Mouse (Mus musculus) frontal cortex, adult (tissue): ENCODE measurements at regions not wholly inside any gene's neighbourhood (a gene's known extent, or its start where the extent isn't known, plus 50 kb on each side); places are given as distances from the start of the nearest gene placed in this dataset.

Source experiments
- ATAC-seq: cut with Nextera tagmentation; 2 replicates; pipeline ENCODE4 v1.9.2; 2017; ENCODE audit warnings: mild to moderate bottlenecking, moderate library complexity, mixed read lengths; ENCODE audit not compliant: low TSS enrichment

DNA sequence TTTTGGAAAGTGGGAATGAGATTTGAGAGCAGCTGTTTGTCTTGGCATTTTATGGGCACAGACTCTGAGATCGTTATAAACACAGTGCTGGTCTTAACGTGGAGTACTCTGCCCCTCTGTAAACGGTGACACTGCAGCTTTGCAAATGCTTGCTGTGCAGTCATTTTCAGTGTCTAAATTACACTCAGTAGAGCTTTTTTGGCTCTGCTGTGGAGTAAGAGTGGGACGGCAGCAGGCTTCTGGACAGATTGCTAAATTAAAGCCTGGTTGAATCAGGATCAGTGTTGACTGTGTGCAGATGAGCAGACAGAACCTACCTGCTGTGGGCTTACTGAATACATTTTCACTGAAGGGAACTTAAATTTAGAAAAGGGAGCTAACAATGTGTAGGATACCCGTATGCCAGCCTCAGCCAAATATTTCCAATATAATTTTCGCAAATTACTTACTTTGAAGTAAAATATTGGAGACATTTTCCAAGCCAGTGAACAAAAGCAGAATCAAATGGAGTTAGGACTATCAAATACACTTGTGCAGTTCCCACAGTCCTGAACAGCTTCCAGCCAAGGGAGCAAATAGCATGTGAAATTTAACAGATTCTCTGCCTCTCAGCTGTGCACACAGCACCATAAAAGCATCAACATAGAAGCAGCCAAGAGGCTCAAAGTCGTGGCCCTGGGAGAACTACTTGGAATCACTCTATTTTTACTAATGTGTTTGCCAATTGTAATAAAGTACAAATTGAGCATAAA is 148.1 kb upstream of the Stac start:
- peak; percentile 99 for ATAC-seq

GRCm38 (mm10) chr9:111822094-111822493 is 131.9 kb upstream of the Stac start:
- ATAC-seq: no peak

DNA sequence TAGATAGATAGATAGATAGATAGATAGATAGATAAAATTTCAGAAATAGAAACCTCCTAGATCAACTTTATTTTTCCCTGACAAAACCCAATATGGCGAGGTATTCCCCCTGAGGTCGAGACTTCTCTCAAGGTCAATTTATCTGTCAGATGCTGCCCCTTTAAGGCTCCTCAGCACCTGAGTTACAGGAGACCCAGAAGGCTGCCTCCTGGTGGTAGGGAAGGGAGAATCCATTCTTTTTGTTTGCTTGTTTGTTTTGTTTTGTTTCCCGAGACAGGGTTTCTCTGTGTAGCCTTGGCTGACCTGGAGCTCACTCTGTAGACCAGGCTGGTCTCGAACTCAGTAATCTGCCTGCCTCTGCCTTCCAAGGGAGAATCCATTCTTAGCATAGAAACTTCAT is 127.3 kb upstream of the Stac start:
- ATAC-seq: no peak

GRCm38 (mm10) chr9:111804931-111805330 is 114.8 kb upstream of the Stac start:
- no peak for ATAC-seq

DNA sequence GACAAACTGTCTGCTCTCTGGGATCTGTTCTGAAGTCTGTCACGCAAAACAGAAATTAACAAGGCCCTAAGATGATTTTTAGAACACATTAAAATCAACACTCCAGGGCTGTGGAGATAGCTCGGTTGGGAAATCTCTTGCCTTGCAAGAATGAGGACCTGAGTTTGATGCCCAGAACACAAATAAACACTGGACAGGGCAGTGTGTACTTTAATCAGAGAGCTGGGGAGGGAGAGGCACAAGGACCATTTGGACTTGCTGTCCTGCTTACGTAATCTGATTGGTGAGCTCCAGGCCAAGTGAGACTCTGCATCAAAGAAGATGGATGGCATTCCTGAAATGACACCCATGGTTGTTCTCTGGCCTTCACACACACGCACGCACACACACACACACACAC is 111.2 kb upstream of the Stac start:
- ATAC-seq: no peak

GRCm38 (mm10) chr9:111800869-111801268 is 110.7 kb upstream of the Stac start:
- no peak for ATAC-seq

DNA sequence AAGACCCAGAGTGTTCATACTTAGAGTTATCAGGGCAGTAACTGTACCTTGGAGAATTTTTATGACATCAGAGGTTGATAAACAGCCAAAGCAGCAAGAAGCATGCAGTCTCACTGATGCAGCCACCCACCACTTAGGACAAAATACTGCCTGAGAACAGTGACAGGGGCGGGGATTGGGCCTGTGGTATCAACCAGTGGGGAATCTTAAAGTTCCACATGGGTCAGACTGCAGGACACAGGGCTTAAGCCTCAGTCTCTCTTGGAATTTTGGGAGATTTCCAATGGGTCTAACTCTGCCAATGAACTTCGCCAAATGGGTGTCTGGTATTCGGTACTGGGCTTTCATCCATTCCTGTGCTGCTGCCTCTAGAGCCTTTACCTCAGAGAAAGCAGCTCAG is 88.8 kb upstream of the Stac start:
- ATAC-seq: no peak

DNA sequence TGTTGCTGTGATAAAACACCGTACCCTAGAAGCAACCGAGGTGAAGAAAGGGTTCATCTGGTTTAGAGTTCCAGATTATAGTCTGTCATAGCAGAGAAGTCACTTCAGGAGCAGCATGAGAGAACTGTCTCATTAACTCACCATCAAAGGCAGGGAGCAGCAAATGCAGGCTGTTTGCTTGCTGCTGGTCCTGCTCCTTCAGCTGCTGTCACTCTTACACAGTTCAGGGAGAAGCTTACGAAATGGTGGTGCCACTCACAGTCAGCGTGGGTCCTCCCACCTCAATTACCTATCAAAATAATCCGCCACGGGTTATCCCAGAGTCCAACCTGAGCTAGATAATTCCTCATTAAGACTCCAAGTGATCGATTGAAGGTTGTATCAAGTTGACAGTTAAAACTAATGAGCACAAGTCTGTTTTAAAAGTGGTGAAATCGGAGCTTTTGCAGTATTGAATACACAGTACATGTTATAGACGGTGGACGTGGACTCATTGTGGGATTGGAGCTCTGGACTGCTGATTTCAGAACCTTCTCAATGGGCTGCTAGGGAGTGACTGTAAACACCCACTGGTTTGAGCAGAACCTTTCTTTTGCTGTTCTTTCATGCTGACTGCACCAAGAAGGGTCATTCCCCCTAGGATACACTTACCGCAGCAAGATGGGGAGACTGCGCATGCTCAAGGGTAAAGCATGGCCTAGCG is 87.4 kb upstream of the Stac start:
- ATAC-seq: no peak

DNA sequence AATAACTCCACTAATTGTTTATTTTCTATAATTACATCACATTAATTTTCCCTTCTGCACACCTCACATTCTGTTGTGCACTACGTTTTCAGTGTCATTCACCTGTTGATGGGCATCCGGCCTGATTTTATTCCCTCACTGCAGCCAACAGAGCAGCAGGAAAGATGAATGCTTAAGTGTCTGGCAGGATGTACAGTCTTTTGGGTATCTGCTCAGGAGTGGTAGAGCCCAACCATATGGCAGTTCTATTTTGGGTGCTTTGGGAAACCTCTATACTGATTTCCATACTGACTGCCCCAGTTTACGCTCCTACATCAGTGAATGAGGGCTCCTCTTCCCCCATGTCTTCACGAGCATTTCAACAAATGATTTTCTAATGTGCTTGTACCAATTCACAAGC is 84.1 kb upstream of the Stac start:
- ATAC-seq: peak; percentile 95

GRCm38 (mm10) chr9:111762653-111763468 is 72.7 kb upstream of the Stac start:
- no peak for ATAC-seq

GRCm38 (mm10) chr9:111755235-111755634 is 65.1 kb upstream of the Stac start:
- ATAC-seq: peak; percentile 64; the same call in 1 of the 2 replicates

- ATAC-seq: no peak
Measured at GRCm38 (mm10) chr9:111746151-111746550, 56.0 kb upstream of the Stac start.

GRCm38 (mm10) chr9:111745206-111745605 is 55.1 kb upstream of the Stac start:
- ATAC-seq: no peak
